Mouse (Mus musculus) splenic B cell, adult 2 months (primary cell): ENCODE data around the gene Hcfc2.
A peak's percentile ranks its signal among the peaks of the same experiment; 100 is the strongest.

Experiments
- DNase-seq: peaks from one replicate; pipeline ENCODE4 v3.0.0-alpha.2; 2011; ENCODE audit warnings: low read depth, low spot score
- H3K27me3 ChIP-seq: 2 replicates; pipeline ENCODE4 v1.6.1; 2012; ENCODE audit warnings: mild to moderate bottlenecking, low read length, moderate library complexity, mixed read lengths; ENCODE audit not compliant: control insufficient read depth, poor library complexity, insufficient read depth, severe bottlenecking
- H3K36me3 ChIP-seq: 2 replicates; pipeline ENCODE4 v1.6.1; 2012; ENCODE audit warnings: mild to moderate bottlenecking, low read length, moderate library complexity, mixed read lengths; ENCODE audit not compliant: control insufficient read depth, poor library complexity, insufficient read depth, severe bottlenecking

The Hcfc2 gene

GRCm38 (mm10) chr10:82754642-82755041 lies 58.7 kb downstream of the Hcfc2 start:
- H3K27me3 ChIP-seq = no peaks in the 10 kb centered on the region
- DNase-seq = no peak
- peaks cover 26% of the 10 kb centered on the region for H3K36me3 ChIP-seq

GRCm38 (mm10) chr10:82755213-82755890 lies 59.4 kb downstream of the Hcfc2 start:
- DNase-seq = no peak
- Histone ChIP-seq H3K36me3 (peaks cover 26% of the 10 kb centered on the region), H3K27me3 (no peaks in the 10 kb centered on the region)

DNA sequence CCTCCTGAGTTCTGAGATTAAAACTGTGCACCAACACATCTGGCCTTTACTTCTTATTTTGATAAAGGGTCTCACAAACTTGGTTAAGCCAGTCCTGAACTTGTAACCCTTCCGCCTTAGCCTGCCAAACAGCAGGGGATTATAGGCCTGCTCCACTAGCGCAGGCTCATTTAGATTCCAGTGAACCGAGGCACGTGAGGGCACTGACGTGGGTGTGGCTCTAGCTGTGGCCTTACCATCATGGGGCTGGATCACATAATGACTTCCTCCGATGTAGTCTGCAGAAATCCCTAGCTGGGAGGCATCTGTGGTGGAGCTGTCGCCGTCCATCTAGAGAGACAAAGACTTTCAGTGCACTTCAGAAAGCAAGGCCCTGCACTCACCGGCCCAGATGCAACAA lies 60.5 kb downstream of the Hcfc2 start:
- no peak for DNase-seq

GRCm38 (mm10) chr10:82757341-82757740 lies 61.4 kb downstream of the Hcfc2 start:
- no peak for DNase-seq
- Histone ChIP-seq H3K36me3 (peaks cover 26% of the 10 kb centered on the region), H3K27me3 (no peaks in the 10 kb centered on the region)

More for the DNA sequence above, 60.5 kb downstream of the Hcfc2 start:
- no peaks in the 10 kb centered on the region for H3K27me3 ChIP-seq
- H3K36me3 ChIP-seq = peaks cover 26% of the 10 kb centered on the region

- Histone ChIP-seq H3K27me3 (no peaks in the 10 kb centered on the region), H3K36me3 (peaks cover 24% of the 10 kb centered on the region)
- DNase-seq = no peak
Measured at GRCm38 (mm10) chr10:82758368-82758767, 62.4 kb downstream of the Hcfc2 start.

- no peak for DNase-seq
- Histone ChIP-seq H3K36me3 (peaks cover 22% of the 10 kb centered on the region), H3K27me3 (no peaks in the 10 kb centered on the region)
Measured at GRCm38 (mm10) chr10:82758878-82759277, 62.9 kb downstream of the Hcfc2 start.

- DNase-seq = no peak
- H3K36me3 ChIP-seq = peaks cover 18% of the 10 kb centered on the region
- no peaks in the 10 kb centered on the region for H3K27me3 ChIP-seq
Measured at GRCm38 (mm10) chr10:82759706-82760105, 63.7 kb downstream of the Hcfc2 start.

GRCm38 (mm10) chr10:82761037-82761811 lies 65.3 kb downstream of the Hcfc2 start:
- Histone ChIP-seq H3K27me3 (no peaks in the 10 kb centered on the region), H3K36me3 (peaks cover 14% of the 10 kb centered on the region)
- no peak for DNase-seq

GRCm38 (mm10) chr10:82762756-82763681 lies 67.1 kb downstream of the Hcfc2 start:
- DNase-seq = no peak
- Histone ChIP-seq H3K27me3 (no peaks in the 10 kb centered on the region), H3K36me3 (peaks cover 6% of the 10 kb centered on the region)

DNA sequence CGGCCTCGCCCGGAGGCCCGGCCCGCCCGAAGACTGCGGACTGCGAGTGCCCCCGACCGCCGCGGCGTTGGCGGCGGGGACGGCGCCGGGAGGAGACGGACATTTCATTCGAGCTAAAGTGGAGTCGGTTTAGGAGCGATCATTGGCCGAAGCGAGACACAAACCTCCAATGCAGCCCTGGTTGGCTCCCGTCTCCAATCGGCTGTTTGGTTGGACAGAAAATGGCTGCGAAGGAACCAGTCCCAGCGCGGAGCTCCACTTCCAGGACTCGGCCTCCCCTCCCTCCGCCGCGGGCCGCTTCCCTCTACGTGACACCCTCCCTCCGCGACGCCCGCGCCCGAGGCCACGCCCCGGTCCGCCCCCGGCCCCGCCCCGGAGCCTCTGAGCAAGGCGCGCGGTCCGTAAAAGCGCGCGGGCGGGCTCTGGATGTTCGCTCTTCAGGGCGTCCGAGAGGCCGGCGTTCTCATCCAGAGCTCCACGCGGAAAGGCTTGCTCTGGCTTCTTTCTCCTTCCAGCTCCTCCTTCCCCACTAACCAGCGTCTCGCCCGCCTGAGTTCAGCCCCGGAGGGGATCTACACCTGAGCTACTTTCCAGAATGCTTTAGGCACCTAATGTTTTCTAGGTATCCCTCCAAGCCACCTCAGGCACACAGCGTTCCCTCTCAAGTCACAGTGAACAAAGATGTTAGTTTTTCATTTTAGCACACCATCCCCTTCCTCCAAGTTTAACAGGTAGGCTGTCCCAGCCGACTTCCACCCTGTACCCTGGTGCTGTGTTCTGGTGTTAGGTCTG lies 68.1 kb downstream of the Hcfc2 start, which contains the start of gene Nfyb:
TSS of gene Nfyb (minus strand) at position 305 of the 792 bp plus-strand sequence.
- Histone ChIP-seq H3K36me3 (peaks cover 6% of the 10 kb centered on the region), H3K27me3 (no peaks in the 10 kb centered on the region)
- DNase-seq = peak; percentile 96

GRCm38 (mm10) chr10:82768901-82769300 lies 72.9 kb downstream of the Hcfc2 start:
- 0 out of 2 replicates have a peak, but pooled peaks cover 1% of the 10 kb centered on the region for H3K27me3 ChIP-seq
- H3K36me3 ChIP-seq = no peaks in the 10 kb centered on the region
- DNase-seq = no peak

DNA sequence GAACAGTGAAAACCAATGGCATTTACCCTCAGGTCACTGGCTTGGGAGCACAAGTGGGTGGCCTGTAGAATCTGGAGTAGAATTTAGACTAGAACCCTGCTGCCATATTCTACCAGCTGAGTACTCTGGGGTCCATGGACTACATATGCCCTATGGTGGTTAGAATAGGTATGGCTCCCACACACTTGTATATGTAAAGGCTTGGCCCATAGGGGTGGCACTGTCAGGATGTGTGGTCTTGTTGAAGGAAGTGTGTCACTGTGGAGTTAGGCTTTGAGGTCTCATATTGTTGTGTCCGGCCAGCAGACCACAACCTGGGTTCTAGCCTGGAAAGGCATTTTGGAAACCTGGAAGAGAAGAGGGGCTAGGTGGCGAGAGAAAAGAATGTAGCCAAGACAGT lies 74.8 kb downstream of the Hcfc2 start:
- no peak for DNase-seq
- Histone ChIP-seq H3K36me3 (no peaks in the 10 kb centered on the region), H3K27me3 (0 out of 2 replicates have a peak, but pooled peaks cover 1% of the 10 kb centered on the region)

DNA sequence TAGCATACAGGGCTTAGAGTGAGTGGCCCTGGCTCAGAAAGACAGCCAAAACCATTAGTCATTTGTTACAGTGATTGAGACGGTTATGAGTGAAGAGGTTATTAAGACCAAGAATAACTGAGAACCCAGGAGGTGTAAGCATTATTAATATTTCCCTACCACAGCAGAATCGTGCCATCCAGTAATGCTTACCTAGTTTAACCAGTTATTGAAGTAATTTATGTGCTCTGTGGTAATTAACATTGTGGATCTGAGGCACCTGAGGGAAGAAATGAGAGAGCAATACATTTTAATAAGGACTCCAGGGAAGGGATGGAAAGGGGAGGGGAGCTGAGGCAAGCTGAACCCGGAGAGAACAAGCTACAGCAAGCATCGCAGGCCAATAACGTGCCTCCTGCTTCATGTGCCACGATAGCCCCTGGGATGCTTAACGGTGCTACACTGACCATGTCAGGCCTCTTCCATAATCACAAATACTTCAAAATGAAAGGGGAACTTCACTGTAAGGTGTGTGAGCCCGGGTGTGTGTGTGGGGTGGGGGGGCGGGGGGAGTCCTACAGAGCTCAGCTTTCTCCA lies 75.7 kb downstream of the Hcfc2 start:
- no peak for DNase-seq

More for the DNA sequence above, 75.7 kb downstream of the Hcfc2 start:
- no peaks in the 10 kb centered on the region for H3K36me3 ChIP-seq
- 0 out of 2 replicates have a peak, but pooled peaks cover 1% of the 10 kb centered on the region for H3K27me3 ChIP-seq
